Mouse (Mus musculus): ENCODE measurements at regions not wholly inside any gene's neighbourhood (a gene's known extent, or its start where the extent isn't known, plus 50 kb on each side); places are given as distances from the start of the nearest gene placed in this dataset.

DNA sequence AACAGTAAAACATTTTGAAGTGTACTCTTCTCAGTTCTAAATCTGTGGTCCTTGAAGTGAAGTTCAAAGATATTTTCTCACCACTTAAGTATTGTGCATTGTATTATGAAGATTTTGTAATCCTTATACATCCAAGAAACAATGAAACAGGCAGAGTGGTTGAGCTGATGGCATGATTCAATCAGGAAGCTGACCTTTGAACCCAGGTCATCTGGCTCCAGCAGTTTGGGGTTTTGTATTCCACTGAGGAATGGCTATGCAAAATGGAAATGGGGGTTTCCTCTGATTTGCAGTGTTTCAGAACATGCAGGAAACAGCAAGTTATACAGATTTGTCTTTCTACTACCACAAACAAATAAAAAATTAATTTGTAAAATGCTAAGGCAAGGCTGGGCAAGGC, 836.2 kb upstream of the Sox9 start:
- no peak for ATAC-seq
- Histone ChIP-seq H3K27me3 (replicated peaks; ENCODE audit: control insufficient read depth, insufficient read depth, low read length) (no peaks in the 10 kb centered on the region), H3K27ac (ENCODE audit: low read length) (no peak overlapping the region), H3K9ac (replicated peaks; ENCODE audit: low read depth, low read length) (no peak overlapping the region), H3K36me3 (ENCODE audit: control insufficient read depth, insufficient read depth) (no peaks in the 10 kb centered on the region), H3K4me1 (replicated peaks; ENCODE audit: control insufficient read depth, insufficient read depth, low read length) (peaks cover 4% of the 10 kb centered on the region; the same call in 1 of the 2 replicates), H3K4me3 (replicated peaks; ENCODE audit: low read length) (no peak overlapping the region), H3K4me2 (ENCODE audit: low read length) (no peak overlapping the region), H3K9me3 (ENCODE audit: control insufficient read depth, low read length) (no peaks in the 10 kb centered on the region)

GRCm38 (mm10) chr11:111947671-111948070, 834.4 kb upstream of the Sox9 start:
- Histone ChIP-seq H3K4me1 (replicated peaks; ENCODE audit: control insufficient read depth, insufficient read depth, low read length) (peaks cover 4% of the 10 kb centered on the region; the same call in 1 of the 2 replicates), H3K9ac (replicated peaks; ENCODE audit: low read depth, low read length) (no peak overlapping the region), H3K4me3 (replicated peaks; ENCODE audit: low read length) (no peak overlapping the region), H3K4me2 (ENCODE audit: low read length) (no peak overlapping the region), H3K36me3 (ENCODE audit: control insufficient read depth, insufficient read depth) (no peaks in the 10 kb centered on the region), H3K27me3 (replicated peaks; ENCODE audit: control insufficient read depth, insufficient read depth, low read length) (no peaks in the 10 kb centered on the region), H3K9me3 (ENCODE audit: control insufficient read depth, low read length) (no peaks in the 10 kb centered on the region), H3K27ac (ENCODE audit: low read length) (no peak overlapping the region)
- no peak for ATAC-seq
- 94% methylated on average over 6 of the region's 6 CpGs for whole genome bisulfite sequencing

DNA sequence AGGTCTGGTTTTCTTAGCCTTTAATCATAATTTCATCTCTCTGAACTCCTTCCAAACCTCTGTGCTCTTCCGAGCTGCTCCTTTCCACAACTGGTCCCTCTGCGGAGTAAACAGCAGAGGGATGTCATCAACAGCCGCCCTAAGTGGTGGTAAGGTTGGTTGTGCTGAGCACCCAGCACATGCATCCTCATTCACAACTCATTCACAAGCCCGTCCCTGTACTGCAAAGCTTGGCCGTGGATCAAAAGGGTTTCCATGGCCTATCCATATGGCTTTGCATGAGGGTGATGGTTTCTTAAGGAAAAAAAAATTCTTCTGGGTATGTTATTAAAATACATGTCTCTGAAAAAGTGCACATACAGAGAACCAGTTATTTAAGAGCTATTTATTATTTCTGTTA, 828.6 kb upstream of the Sox9 start:
- Histone ChIP-seq H3K27ac (ENCODE audit: low read length) (no peak overlapping the region), H3K4me2 (ENCODE audit: low read length) (no peak overlapping the region), H3K4me1 (replicated peaks; ENCODE audit: control insufficient read depth, insufficient read depth, low read length) (no peaks in the 10 kb centered on the region), H3K9ac (replicated peaks; ENCODE audit: low read depth, low read length) (no peak overlapping the region), H3K4me3 (replicated peaks; ENCODE audit: low read length) (no peak overlapping the region), H3K27me3 (replicated peaks; ENCODE audit: control insufficient read depth, insufficient read depth, low read length) (no peaks in the 10 kb centered on the region), H3K36me3 (ENCODE audit: control insufficient read depth, insufficient read depth) (no peaks in the 10 kb centered on the region), H3K9me3 (ENCODE audit: control insufficient read depth, low read length) (no peaks in the 10 kb centered on the region)
- 53% methylated on average over 5 of the region's 5 CpGs for WGBS
- ATAC-seq = no peak

GRCm38 (mm10) chr11:111957721-111958287, 824.2 kb upstream of the Sox9 start:
- H3K27me3 ChIP-seq (replicated peaks; ENCODE audit: control insufficient read depth, insufficient read depth, low read length) = no peaks in the 10 kb centered on the region
- no peaks in the 10 kb centered on the region for H3K9me3 ChIP-seq (ENCODE audit: control insufficient read depth, low read length)
- no peak overlapping the region for H3K9ac ChIP-seq (replicated peaks; ENCODE audit: low read depth, low read length)
- no peak overlapping the region for H3K4me2 ChIP-seq (ENCODE audit: low read length)
- no peaks in the 10 kb centered on the region for H3K4me1 ChIP-seq (replicated peaks; ENCODE audit: control insufficient read depth, insufficient read depth, low read length)
- ATAC-seq = no peak
- no peaks in the 10 kb centered on the region for H3K36me3 ChIP-seq (ENCODE audit: control insufficient read depth, insufficient read depth)
- no peak overlapping the region for H3K4me3 ChIP-seq (replicated peaks; ENCODE audit: low read length)
- 56% methylated on average over 5 of the region's 5 CpGs for whole genome bisulfite sequencing
- no peak overlapping the region for H3K27ac ChIP-seq (ENCODE audit: low read length)

DNA sequence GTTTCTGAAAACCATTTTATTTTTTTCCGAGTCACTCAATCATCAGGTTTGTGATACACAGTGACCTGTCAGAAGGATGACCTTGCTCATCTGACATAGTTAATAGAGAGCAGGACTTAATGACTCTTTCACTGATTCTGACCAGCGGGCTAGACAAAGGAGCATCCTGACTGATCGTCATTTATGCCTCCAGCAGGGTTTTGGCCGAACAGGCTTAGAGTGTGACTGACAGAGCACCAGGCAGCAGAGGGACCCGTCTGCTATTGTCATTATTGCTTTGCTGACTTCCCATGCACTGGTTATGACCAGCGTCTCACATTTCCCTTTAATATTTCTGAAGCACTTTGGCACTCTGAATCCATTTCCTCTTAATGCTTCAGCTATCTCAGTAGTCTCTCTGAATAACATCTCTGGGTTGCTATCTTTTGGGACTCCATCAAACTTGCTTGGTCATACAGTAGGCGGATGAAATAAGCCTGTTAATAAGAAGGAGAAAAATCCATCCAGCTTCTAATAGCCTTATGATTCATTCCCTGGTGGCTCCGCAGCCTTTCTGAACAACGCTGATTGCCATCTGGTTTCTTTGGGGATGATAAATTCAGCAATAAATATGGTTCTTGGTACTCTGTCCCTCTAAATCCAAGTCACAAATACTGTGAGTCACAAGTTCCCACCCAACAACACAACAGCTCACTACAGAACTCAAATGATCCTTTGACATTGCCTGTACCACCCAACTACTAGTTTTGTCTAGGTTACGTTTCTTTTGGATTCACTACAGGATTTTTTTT, 820.8 kb upstream of the Sox9 start:
- Histone ChIP-seq H3K9ac (replicated peaks; ENCODE audit: low read depth, low read length) (no peak overlapping the region), H3K4me2 (ENCODE audit: low read length) (no peak overlapping the region), H3K9me3 (ENCODE audit: control insufficient read depth, low read length) (no peaks in the 10 kb centered on the region), H3K27ac (ENCODE audit: low read length) (no peak overlapping the region), H3K4me1 (replicated peaks; ENCODE audit: control insufficient read depth, insufficient read depth, low read length) (peaks cover 3% of the 10 kb centered on the region; the same call in 1 of the 2 replicates), H3K36me3 (ENCODE audit: control insufficient read depth, insufficient read depth) (no peaks in the 10 kb centered on the region), H3K27me3 (replicated peaks; ENCODE audit: control insufficient read depth, insufficient read depth, low read length) (no peaks in the 10 kb centered on the region), H3K4me3 (replicated peaks; ENCODE audit: low read length) (no peak overlapping the region)
- no peak for ATAC-seq
- WGBS = 57% methylated on average over 10 of the region's 10 CpGs

DNA sequence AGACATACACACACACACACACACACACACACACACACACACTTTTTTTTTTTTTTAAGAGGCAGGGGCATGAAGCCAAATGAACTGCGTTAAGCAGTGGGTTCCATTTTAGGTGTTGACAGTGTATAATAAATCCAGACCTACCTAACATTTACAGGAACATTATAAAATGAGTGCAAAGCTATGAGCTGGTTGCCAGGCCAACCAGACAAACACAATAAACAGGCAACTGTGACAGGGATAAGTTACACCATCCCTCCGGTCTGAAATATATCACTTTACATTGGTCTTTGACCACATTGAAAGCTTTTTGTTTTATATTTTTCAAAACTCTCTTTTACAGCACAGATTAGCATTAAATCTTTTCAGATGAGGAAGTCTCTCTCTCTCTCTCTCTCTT, 820.2 kb upstream of the Sox9 start:
- Histone ChIP-seq H3K4me1 (replicated peaks; ENCODE audit: control insufficient read depth, insufficient read depth, low read length) (peaks cover 3% of the 10 kb centered on the region; the same call in 1 of the 2 replicates), H3K4me3 (replicated peaks; ENCODE audit: low read length) (no peak overlapping the region), H3K9ac (replicated peaks; ENCODE audit: low read depth, low read length) (no peak overlapping the region), H3K27ac (ENCODE audit: low read length) (no peak overlapping the region), H3K27me3 (replicated peaks; ENCODE audit: control insufficient read depth, insufficient read depth, low read length) (no peaks in the 10 kb centered on the region), H3K9me3 (ENCODE audit: control insufficient read depth, low read length) (no peaks in the 10 kb centered on the region), H3K36me3 (ENCODE audit: control insufficient read depth, insufficient read depth) (no peaks in the 10 kb centered on the region), H3K4me2 (ENCODE audit: low read length) (no peak overlapping the region)
- no peak for ATAC-seq
- 57% methylated on average over 2 of the region's 2 CpGs for WGBS

GRCm38 (mm10) chr11:111964066-111964465, 818.0 kb upstream of the Sox9 start:
- Histone ChIP-seq H3K27ac (ENCODE audit: low read length) (no peak overlapping the region), H3K36me3 (ENCODE audit: control insufficient read depth, insufficient read depth) (no peaks in the 10 kb centered on the region), H3K4me3 (replicated peaks; ENCODE audit: low read length) (no peak overlapping the region), H3K4me2 (ENCODE audit: low read length) (no peak overlapping the region), H3K27me3 (replicated peaks; ENCODE audit: control insufficient read depth, insufficient read depth, low read length) (no peaks in the 10 kb centered on the region), H3K9ac (replicated peaks; ENCODE audit: low read depth, low read length) (no peak overlapping the region), H3K4me1 (replicated peaks; ENCODE audit: control insufficient read depth, insufficient read depth, low read length) (peaks cover 3% of the 10 kb centered on the region; the same call in 1 of the 2 replicates), H3K9me3 (ENCODE audit: control insufficient read depth, low read length) (no peaks in the 10 kb centered on the region)
- 35% methylated on average over 6 of the region's 6 CpGs for WGBS
- no peak for ATAC-seq

DNA sequence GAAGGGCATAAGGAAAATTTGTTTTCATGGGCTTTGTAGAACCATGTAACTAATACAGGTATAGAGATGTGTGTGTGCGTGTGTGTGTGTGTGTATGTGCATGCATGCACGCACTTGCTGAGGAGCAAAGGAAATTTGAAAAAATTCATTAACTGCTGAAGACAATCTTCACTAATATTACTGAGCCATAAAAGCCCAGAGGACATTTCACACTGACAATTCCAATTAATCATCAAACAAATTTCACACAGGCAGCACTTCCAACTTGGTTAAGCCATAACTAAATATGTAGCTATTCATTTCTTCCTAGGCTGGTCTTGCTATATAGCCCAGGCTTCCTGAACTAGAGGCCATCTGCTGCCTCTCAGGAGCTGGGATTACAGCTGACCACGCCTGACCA, 815.6 kb upstream of the Sox9 start:
- Histone ChIP-seq H3K27ac (ENCODE audit: low read length) (no peak overlapping the region), H3K27me3 (replicated peaks; ENCODE audit: control insufficient read depth, insufficient read depth, low read length) (no peaks in the 10 kb centered on the region), H3K4me1 (replicated peaks; ENCODE audit: control insufficient read depth, insufficient read depth, low read length) (peaks cover 3% of the 10 kb centered on the region; the same call in 1 of the 2 replicates), H3K4me2 (ENCODE audit: low read length) (no peak overlapping the region), H3K9me3 (ENCODE audit: control insufficient read depth, low read length) (no peaks in the 10 kb centered on the region), H3K4me3 (replicated peaks; ENCODE audit: low read length) (no peak overlapping the region), H3K9ac (replicated peaks; ENCODE audit: low read depth, low read length) (no peak overlapping the region), H3K36me3 (ENCODE audit: control insufficient read depth, insufficient read depth) (no peaks in the 10 kb centered on the region)
- ATAC-seq = no peak
- 92% methylated on average over 3 of the region's 3 CpGs for WGBS

- Histone ChIP-seq H3K36me3 (ENCODE audit: control insufficient read depth, insufficient read depth) (no peaks in the 10 kb centered on the region), H3K9ac (replicated peaks; ENCODE audit: low read depth, low read length) (no peak overlapping the region), H3K27me3 (replicated peaks; ENCODE audit: control insufficient read depth, insufficient read depth, low read length) (no peaks in the 10 kb centered on the region), H3K27ac (ENCODE audit: low read length) (no peak overlapping the region), H3K4me3 (replicated peaks; ENCODE audit: low read length) (no peak overlapping the region), H3K9me3 (ENCODE audit: control insufficient read depth, low read length) (no peaks in the 10 kb centered on the region), H3K4me1 (replicated peaks; ENCODE audit: control insufficient read depth, insufficient read depth, low read length) (no peaks in the 10 kb centered on the region), H3K4me2 (ENCODE audit: low read length) (no peak overlapping the region)
- ATAC-seq = no peak
- WGBS = 92% methylated on average over 4 of the region's 4 CpGs
Measured at GRCm38 (mm10) chr11:111971001-111971400, 811.0 kb upstream of the Sox9 start.
